Mouse (Mus musculus) hindbrain, embryonic 14.5 days (tissue): ENCODE data around the gene Eml6. TPM values are rescaled to one million over a fixed set of nuclear protein-coding genes. Genes with fewer than 3 reads are reported as not detected.

Source experiments
- ATAC-seq: fragments of 200-750 bp; cut with Nextera tagmentation; 2 replicates; pipeline ENCODE4 v1.8.0; 2017; ENCODE audit warnings: moderate number of reproducible peaks, mild to moderate bottlenecking, moderate TSS enrichment, moderate library complexity; ENCODE audit not compliant: low FRiP score
- DNase-seq: peaks from one replicate; pipeline ENCODE4 v3.0.0-alpha.2; 2015; ENCODE audit warnings: low spot score
- H3K27ac ChIP-seq: fragments of 300-500 bp; sonication (generic); 2 replicates; pipeline ENCODE4 v1.5.1; 2014; ENCODE audit warnings: mild to moderate bottlenecking, moderate library complexity
- H3K27me3 ChIP-seq: fragments of 300-500 bp; sonication (generic); 2 replicates; pipeline ENCODE4 v1.6.1; 2014; ENCODE audit warnings: mild to moderate bottlenecking, low read length, mixed read lengths; ENCODE audit not compliant: control insufficient read depth, insufficient read depth
- H3K36me3 ChIP-seq: fragments of 300-500 bp; sonication (generic); replicated peaks from 2 replicates; pipeline ENCODE4 v1.6.1; 2014; ENCODE audit not compliant: control insufficient read depth, insufficient read depth
- H3K4me1 ChIP-seq: fragments of 300-500 bp; sonication (generic); replicated peaks from 2 replicates; pipeline ENCODE4 v1.6.1; 2014; ENCODE audit warnings: antibody characterized with exemption, low read length, mixed read lengths; ENCODE audit not compliant: control insufficient read depth, insufficient read depth
- H3K4me2 ChIP-seq: fragments of 300-500 bp; sonication (generic); replicated peaks from 2 replicates; pipeline ENCODE4 v1.6.1; 2014; ENCODE audit warnings: mild to moderate bottlenecking, moderate library complexity
- H3K4me3 ChIP-seq: fragments of 300-500 bp; sonication (generic); replicated peaks from 2 replicates; pipeline ENCODE4 v1.5.1; 2014; ENCODE audit warnings: mild to moderate bottlenecking, low read length
- H3K9ac ChIP-seq: fragments of 300-500 bp; sonication (generic); 2 replicates; pipeline ENCODE4 v1.6.1; 2014
- H3K9me3 ChIP-seq: fragments of 300-500 bp; sonication (generic); 2 replicates; pipeline ENCODE4 v1.6.1; 2016; ENCODE audit warnings: low read length; ENCODE audit not compliant: control insufficient read depth
- WGBS: fragments of 180-500 bp; shearing (Covaris S2); extraction: QIAGEN DNeasy Blood & Tissue Kit; methylation state at CpG from one replicate; pipeline ENCODE4 v1.1.7; 2014; 5-methylcytosine and 5-hydroxymethylcytosine counted together
- polyA plus RNA-seq: library from polyadenylated mRNA; unstranded; fragments of >200 nt; fragmentation: Nextera tagmentation; extraction: Ambion mirVana; gene quantifications from 2 replicates; pipeline ENCODE4 v1.2.1, GENCODE M21; 2014

Gene Eml6
- polyA plus RNA-seq, 1 experiment from 2014 or later, result 8.6 TPM

DNA sequence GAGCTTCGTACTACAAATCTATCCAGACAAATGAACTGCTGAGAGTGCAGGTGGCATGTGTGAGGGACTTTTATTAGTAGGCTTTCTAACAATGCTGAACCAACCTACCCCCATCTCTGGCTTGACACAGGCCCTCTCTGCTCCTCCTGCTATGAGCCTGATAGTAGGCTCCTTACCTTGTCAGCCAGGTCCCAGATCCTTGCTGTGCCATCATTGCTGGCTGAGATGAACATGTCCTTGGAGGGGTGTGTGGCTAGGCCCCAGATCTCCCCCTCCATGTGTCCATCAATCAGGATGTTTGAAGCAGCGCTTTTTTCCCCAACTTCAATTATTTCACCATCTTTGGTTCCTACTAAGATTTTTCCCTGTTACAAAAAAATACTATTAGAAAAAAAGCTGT lies 274.8 kb downstream of the Eml6 start:
- peaks cover 38% of the 10 kb centered on the region for H3K36me3 ChIP-seq
- H3K9me3 ChIP-seq, result no peaks in the 10 kb centered on the region
- H3K4me3 ChIP-seq, result no peak overlapping the region
- H3K4me1 ChIP-seq, result no peaks in the 10 kb centered on the region
- H3K27ac ChIP-seq, result no peak overlapping the region
- H3K4me2 ChIP-seq, result no peak overlapping the region
- no peak overlapping the region for H3K9ac ChIP-seq
- no peaks in the 10 kb centered on the region for H3K27me3 ChIP-seq
- ATAC-seq (no peak), DNase-seq (no peak)
- 95% methylated on average over 2 of the region's 2 CpGs for WGBS

DNA sequence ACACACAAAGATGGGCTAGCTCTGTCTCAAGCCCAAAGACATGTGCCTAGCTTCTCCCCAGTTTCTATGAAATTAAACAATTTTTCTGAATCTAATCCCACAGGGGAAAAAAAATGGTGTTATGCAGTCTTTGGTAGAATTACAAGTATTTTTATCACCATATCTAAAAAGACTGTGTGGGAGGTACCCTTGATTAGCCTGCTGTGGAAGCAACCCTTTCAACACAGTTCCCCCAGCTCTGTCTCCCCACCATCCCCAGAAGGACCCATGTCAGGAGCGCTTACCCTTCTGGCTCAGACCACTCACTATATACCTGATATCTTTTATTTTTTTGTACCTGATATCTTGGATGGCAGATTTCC lies 276.4 kb downstream of the Eml6 start:
- DNase-seq (no peak), ATAC-seq (no peak)
- H3K4me3 ChIP-seq, result no peak overlapping the region

DNA sequence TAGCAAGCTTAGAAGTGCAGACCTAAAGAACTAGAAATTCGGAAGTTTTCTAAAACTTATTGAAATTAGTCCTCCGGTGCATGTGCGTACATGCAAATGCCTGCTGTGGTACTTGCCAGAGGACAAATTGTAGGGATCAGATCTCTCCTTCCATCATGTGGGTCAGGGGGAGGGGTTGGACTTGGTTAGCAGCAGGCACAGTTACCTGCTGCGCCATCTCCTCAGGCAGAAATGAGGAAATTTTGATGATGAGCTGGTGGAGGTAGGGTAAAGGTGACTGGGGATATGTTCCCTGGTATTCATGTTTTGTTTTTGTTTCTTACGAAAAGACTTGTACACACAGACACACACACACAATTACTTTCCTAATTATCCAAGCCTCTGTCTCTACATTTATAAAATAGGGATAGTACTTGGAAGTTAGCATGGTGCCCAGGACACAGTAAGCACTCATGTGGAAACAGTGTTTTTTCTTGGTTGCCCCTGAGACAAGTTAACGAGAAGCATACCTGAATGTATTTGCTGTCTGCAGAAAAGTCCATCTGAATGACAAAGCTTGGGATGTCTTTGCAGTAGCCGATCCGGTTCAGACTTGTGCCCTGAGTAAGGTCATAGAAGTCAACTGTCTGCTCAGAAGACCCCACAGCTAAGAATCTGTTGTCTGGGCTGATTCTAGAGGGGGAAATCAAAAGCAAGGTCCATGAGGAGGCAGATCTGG lies 276.9 kb downstream of the Eml6 start:
- Histone ChIP-seq H3K9me3 (no peaks in the 10 kb centered on the region), H3K36me3 (peaks cover 59% of the 10 kb centered on the region), H3K9ac (no peak overlapping the region), H3K4me2 (no peak overlapping the region), H3K27me3 (no peaks in the 10 kb centered on the region), H3K4me1 (no peaks in the 10 kb centered on the region), H3K4me3 (no peak overlapping the region), H3K27ac (no peak overlapping the region)
- ATAC-seq, result no peak
- WGBS, result 88% methylated on average over 8 of the region's 8 CpGs
- no peak for DNase-seq

More for the DNA sequence above, 276.4 kb downstream of the Eml6 start:
- no peaks in the 10 kb centered on the region for H3K9me3 ChIP-seq
- H3K4me2 ChIP-seq, result no peak overlapping the region
- peaks cover 54% of the 10 kb centered on the region for H3K36me3 ChIP-seq
- 94% methylated on average over 1 of the region's 1 CpGs for WGBS
- no peak overlapping the region for H3K27ac ChIP-seq
- H3K9ac ChIP-seq, result no peak overlapping the region
- H3K4me1 ChIP-seq, result no peaks in the 10 kb centered on the region
- no peaks in the 10 kb centered on the region for H3K27me3 ChIP-seq

DNA sequence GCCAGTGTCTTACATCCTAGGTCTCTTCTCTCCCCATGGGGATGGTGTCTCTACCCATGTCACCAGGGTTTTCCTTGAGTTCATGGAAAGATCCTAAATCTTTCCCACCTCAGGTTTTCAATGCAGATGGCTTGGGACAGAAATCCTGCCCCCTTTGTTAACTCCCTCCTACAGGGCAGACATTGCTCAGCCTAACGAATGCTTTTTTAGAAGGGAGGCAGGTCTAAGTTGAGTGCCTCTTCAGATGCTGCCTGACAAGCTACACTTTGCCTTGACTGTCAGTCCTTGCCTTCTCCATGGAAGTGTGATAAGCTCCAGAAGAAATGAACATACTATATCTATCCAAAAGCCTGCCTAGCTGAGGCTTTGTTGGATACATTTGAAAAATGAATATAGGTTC lies 278.0 kb downstream of the Eml6 start:
- peaks cover 69% of the 10 kb centered on the region for H3K36me3 ChIP-seq
- no peaks in the 10 kb centered on the region for H3K9me3 ChIP-seq
- no peak overlapping the region for H3K4me2 ChIP-seq
- H3K27ac ChIP-seq, result no peak overlapping the region
- no peaks in the 10 kb centered on the region for H3K27me3 ChIP-seq
- no peaks in the 10 kb centered on the region for H3K4me1 ChIP-seq
- DNase-seq (no peak), ATAC-seq (no peak)
- H3K9ac ChIP-seq, result no peak overlapping the region
- H3K4me3 ChIP-seq, result no peak overlapping the region
- 95% methylated on average over 1 of the region's 1 CpGs for WGBS

DNA sequence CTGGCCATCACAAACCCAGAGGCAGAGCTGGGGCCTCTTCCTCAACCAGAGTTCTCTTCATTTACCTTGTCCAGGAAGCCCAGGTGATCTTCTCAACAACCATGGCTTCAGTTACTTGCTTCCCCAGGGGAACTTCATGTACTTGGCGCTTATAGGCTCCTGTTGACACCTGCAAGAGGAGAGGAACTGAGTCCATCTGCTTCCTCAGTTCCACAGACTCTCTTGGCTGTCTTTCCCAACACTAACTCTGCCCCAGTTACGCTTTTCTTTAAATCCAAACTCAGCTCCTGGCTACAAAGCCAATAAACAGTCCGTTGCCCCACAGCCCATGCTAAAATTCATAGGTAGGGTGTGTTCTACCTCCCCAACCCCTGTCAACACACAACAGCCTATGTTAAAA lies 278.5 kb downstream of the Eml6 start:
- no peak for ATAC-seq
- 95% methylated on average over 3 of the region's 3 CpGs for WGBS
- H3K36me3 ChIP-seq, result peaks cover 73% of the 10 kb centered on the region

DNA sequence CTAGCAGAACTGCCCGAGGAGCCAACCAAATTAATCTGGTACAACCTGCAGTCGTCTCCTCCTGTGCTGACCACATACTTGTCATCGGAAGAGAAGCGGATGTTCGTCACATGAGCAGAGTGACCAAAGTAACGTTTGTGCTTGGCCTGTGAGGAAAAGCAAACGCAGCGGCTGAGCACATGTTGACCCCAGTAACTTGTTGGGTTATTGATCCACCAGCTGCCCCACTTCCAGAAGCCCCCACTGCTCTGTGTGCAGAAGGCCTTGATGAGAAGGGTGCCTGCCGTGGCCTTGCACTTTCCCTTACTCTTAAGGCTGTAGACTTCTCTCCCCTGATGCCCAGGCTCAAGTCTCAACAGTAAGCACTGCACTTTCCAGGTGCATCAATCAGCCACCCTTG lies 279.6 kb downstream of the Eml6 start:
- Histone ChIP-seq H3K27me3 (no peaks in the 10 kb centered on the region), H3K4me3 (no peak overlapping the region), H3K36me3 (peaks cover 83% of the 10 kb centered on the region), H3K9ac (no peak overlapping the region), H3K4me2 (no peak overlapping the region), H3K27ac (no peak overlapping the region), H3K4me1 (no peaks in the 10 kb centered on the region), H3K9me3 (no peaks in the 10 kb centered on the region)
- ATAC-seq (no peak), DNase-seq (no peak)
- WGBS, result 92% methylated on average over 9 of the region's 9 CpGs

More for the DNA sequence above, 278.5 kb downstream of the Eml6 start:
- H3K27ac ChIP-seq, result no peak overlapping the region
- H3K4me2 ChIP-seq, result no peak overlapping the region
- H3K4me1 ChIP-seq, result no peaks in the 10 kb centered on the region
- no peak overlapping the region for H3K4me3 ChIP-seq
- H3K27me3 ChIP-seq, result no peaks in the 10 kb centered on the region
- no peaks in the 10 kb centered on the region for H3K9me3 ChIP-seq
- no peak for DNase-seq
- no peak overlapping the region for H3K9ac ChIP-seq

DNA sequence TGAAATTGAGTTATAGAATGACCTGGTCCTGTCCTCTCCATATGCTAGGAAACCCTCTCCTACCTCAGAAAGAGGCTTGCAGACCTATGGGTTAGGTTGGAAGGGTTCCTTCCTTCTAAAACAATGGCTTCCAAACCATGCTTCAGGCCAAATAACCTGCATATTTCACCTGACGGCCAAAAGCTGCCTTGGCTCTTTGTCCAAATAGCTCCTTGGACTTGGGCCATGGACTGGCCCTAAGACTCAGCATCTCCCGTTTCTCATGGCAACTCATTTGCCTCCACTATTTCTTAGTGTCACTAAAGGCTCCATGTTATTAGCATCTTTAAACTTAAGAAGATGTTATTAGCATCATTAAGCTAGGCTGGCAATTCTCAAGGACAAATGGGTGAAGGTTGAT lies 280.3 kb downstream of the Eml6 start:
- no peak for ATAC-seq
- WGBS, result 70% methylated on average over 2 of the region's 2 CpGs

DNA sequence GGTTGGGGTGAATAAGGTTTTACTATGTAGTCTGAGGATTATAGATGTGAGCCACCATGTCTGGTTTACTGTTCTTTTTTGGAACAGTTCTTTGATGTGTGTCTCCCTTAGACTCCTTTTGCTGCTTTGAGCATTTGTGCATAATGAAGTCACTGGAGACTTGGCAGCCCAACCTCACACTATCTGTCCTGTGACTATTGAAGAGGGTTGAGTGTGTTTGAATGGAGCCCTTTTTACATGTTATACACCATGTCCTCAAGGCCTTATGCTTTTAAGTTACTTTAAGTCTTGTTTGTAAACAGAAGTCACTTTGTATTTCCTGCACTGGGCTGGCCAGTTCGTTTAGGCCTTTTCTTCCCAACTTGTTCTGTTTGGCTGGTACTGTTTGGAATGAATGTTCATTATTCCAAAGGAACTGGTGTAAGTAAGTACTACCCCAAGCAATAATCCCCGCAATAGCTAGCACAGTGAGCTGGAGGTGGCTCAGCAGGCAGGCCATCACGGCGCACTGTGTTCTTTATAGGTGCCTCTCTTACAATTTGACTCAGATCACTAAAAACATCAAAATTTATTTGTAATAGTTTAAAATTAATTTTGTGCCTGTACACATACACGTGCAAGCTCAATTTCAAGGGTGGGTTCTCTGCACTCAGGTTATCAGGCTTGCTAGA lies 280.9 kb downstream of the Eml6 start:
- Histone ChIP-seq H3K9me3 (no peaks in the 10 kb centered on the region), H3K4me1 (no peaks in the 10 kb centered on the region), H3K4me2 (no peak overlapping the region), H3K36me3 (peaks cover 81% of the 10 kb centered on the region), H3K9ac (no peak overlapping the region), H3K27ac (no peak overlapping the region), H3K27me3 (no peaks in the 10 kb centered on the region), H3K4me3 (no peak overlapping the region)
- WGBS, result 87% methylated on average over 5 of the region's 5 CpGs
- no peak for DNase-seq
- peak; percentile 77; the same call in 1 of the 2 replicates for ATAC-seq

More for the DNA sequence above, 280.3 kb downstream of the Eml6 start:
- H3K27me3 ChIP-seq, result no peaks in the 10 kb centered on the region
- no peak for DNase-seq
- H3K4me1 ChIP-seq, result no peaks in the 10 kb centered on the region
- no peak overlapping the region for H3K9ac ChIP-seq
- no peak overlapping the region for H3K4me3 ChIP-seq
- H3K27ac ChIP-seq, result no peak overlapping the region
- peaks cover 83% of the 10 kb centered on the region for H3K36me3 ChIP-seq
- no peak overlapping the region for H3K4me2 ChIP-seq
- no peaks in the 10 kb centered on the region for H3K9me3 ChIP-seq

DNA sequence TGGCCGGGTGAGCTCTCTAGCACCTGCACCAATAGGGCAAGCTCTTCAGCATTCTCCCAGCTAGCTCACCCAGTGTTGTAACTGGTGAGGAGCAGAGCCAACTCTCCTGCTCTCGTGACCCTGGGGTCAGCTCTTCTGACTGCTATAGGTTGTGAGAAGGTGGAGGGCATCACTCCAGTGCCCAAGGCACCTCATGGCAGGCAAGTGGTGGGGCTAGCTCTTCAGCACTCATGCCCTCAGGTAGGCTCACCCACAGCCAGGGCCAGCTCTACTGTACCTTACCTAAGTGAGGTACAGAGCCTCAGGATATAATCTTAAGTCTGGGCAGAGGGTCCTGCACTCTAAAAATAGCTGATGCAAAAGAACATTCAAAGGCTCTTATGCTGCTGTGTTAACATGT lies 286.1 kb downstream of the Eml6 start:
- no peak overlapping the region for H3K4me2 ChIP-seq
- WGBS, result 93% methylated on average over 2 of the region's 2 CpGs
- no peaks in the 10 kb centered on the region for H3K9me3 ChIP-seq
- H3K36me3 ChIP-seq, result peaks cover 64% of the 10 kb centered on the region
- H3K4me1 ChIP-seq, result no peaks in the 10 kb centered on the region
- H3K9ac ChIP-seq, result no peak overlapping the region
- no peaks in the 10 kb centered on the region for H3K27me3 ChIP-seq
- H3K27ac ChIP-seq, result no peak overlapping the region
- H3K4me3 ChIP-seq, result no peak overlapping the region
- no peak for DNase-seq
- no peak for ATAC-seq
